Mouse (Mus musculus): ENCODE measurements at regions not wholly inside any gene's neighbourhood (a gene's known extent, or its start where the extent isn't known, plus 50 kb on each side); places are given as distances from the start of the nearest gene placed in this dataset.
A peak's percentile ranks its signal among the peaks of the same experiment; 100 is the strongest.

- DNase-seq (ENCODE audit: low spot score), result no peak
Measured at GRCm38 (mm10) chr14:76868831-76869230, 167.7 kb upstream of the Ccdc122 start.

- no peak for DNase-seq (ENCODE audit: low spot score)
Measured at GRCm38 (mm10) chr14:76868131-76868530, 168.4 kb upstream of the Ccdc122 start.

- DNase-seq (ENCODE audit: low spot score), result no peak
Measured at GRCm38 (mm10) chr14:76864664-76865063, 171.9 kb upstream of the Ccdc122 start.

- DNase-seq (ENCODE audit: low spot score), result no peak
Measured at GRCm38 (mm10) chr14:76863035-76863706, 173.4 kb upstream of the Ccdc122 start.

- no peak for DNase-seq (ENCODE audit: low spot score)
Measured at GRCm38 (mm10) chr14:76858396-76858795, 178.2 kb upstream of the Ccdc122 start.

GRCm38 (mm10) chr14:76857196-76857773 is 179.3 kb upstream of the Ccdc122 start:
- no peak for DNase-seq (ENCODE audit: low spot score)

GRCm38 (mm10) chr14:76856591-76856990 is 180.0 kb upstream of the Ccdc122 start:
- peak; percentile 23 for DNase-seq (ENCODE audit: low spot score)

- DNase-seq (ENCODE audit: low spot score), result no peak
Measured at GRCm38 (mm10) chr14:76854965-76855364, 181.6 kb upstream of the Ccdc122 start.

- no peak for DNase-seq (ENCODE audit: low spot score)
Measured at GRCm38 (mm10) chr14:76851473-76852214, 184.9 kb upstream of the Ccdc122 start.

- DNase-seq (ENCODE audit: low spot score), result no peak
Measured at GRCm38 (mm10) chr14:76850641-76851040, 185.9 kb upstream of the Ccdc122 start.

GRCm38 (mm10) chr14:76850051-76850450 is 186.5 kb upstream of the Ccdc122 start:
- DNase-seq (ENCODE audit: low spot score), result no peak

GRCm38 (mm10) chr14:76849636-76850035 is 186.9 kb upstream of the Ccdc122 start:
- DNase-seq (ENCODE audit: low spot score), result no peak

GRCm38 (mm10) chr14:76849071-76849470 is 187.5 kb upstream of the Ccdc122 start:
- DNase-seq (ENCODE audit: low spot score), result peak; percentile 24

GRCm38 (mm10) chr14:76845706-76846105 is 190.9 kb upstream of the Ccdc122 start:
- no peak for DNase-seq (ENCODE audit: low spot score)

- no peak for DNase-seq (ENCODE audit: low spot score)
Measured at GRCm38 (mm10) chr14:76844717-76845116, 191.9 kb upstream of the Ccdc122 start.

- no peak for DNase-seq (ENCODE audit: low spot score)
Measured at GRCm38 (mm10) chr14:76837583-76838220, 198.9 kb upstream of the Ccdc122 start.

GRCm38 (mm10) chr14:76836926-76837516 is 199.6 kb upstream of the Ccdc122 start:
- no peak for DNase-seq (ENCODE audit: low spot score)

- no peak for DNase-seq (ENCODE audit: low spot score)
Measured at GRCm38 (mm10) chr14:76836271-76836670, 200.3 kb upstream of the Ccdc122 start.

GRCm38 (mm10) chr14:76834084-76834483 is 202.5 kb upstream of the Ccdc122 start:
- no peak for DNase-seq (ENCODE audit: low spot score)

GRCm38 (mm10) chr14:76829161-76829510 is 207.4 kb upstream of the Ccdc122 start:
- no peak for DNase-seq (ENCODE audit: low spot score)

- no peak for DNase-seq (ENCODE audit: low spot score)
Measured at GRCm38 (mm10) chr14:76828453-76829160, 208.0 kb upstream of the Ccdc122 start.

All from heart, adult 8-10 months (tissue).